In genomic region chr9:78521689-78522088, GRCm38 (mm10) we compare ENCODE assay signal across 8 mouse cellular contexts. TPM values are rescaled to one million over a fixed set of nuclear protein-coding genes. Genes with fewer than 3 reads are reported as not detected.
DNase-seq lines count a peak whose midpoint lies in the region; ATAC-seq and TF ChIP-seq lines count a peak whose summit lies in the region.

No protein-coding gene starts in this region.

- H3K27ac ChIP-seq in embryonic facial prominence, embryonic 15.5 days (replicated peaks), result no peak overlapping the region
- peak overlapping the region; percentile 79 for H3K27ac ChIP-seq in hindbrain, embryonic 16.5 days (ENCODE audit: low read depth, low read length)
- H3K27ac ChIP-seq in liver, embryonic 15.5 days (replicated peaks), result no peak overlapping the region

- peaks cover 23% of the 10 kb centered on the region for H3K36me3 ChIP-seq in E14TG2a.4 (ENCODE audit: insufficient read depth, low read length)
- no peaks in the 10 kb centered on the region for H3K36me3 ChIP-seq in embryonic facial prominence, embryonic 15.5 days
- no peaks in the 10 kb centered on the region for H3K36me3 ChIP-seq in hindbrain, embryonic 16.5 days (ENCODE audit: control insufficient read depth, insufficient read depth, low read length)
- no peaks in the 10 kb centered on the region for H3K36me3 ChIP-seq in liver, embryonic 15.5 days (replicated peaks)

- no peak for ATAC-seq in embryonic facial prominence, embryonic 15.5 days (ENCODE audit: insufficient number of reproducible peaks, low FRiP score, low TSS enrichment, low read depth)
- peak; percentile 3; the same call in 1 of the 2 replicates for ATAC-seq in hindbrain, embryonic 16.5 days
- 0 out of 2 replicates have a peak, but pooled peaks have one; percentile 8 for ATAC-seq in liver, embryonic 15.5 days (ENCODE audit: insufficient read depth)

- intact Hi-C loops in gastrocnemius, postnatal 14 days (cut with DNase I; ENCODE audit: low total_unique reads), result loop anchor here (10.0 kb wide), 1 partner anchor 47 kb away; no protein-coding TSS in a partner anchor

- peak; percentile 53 for TF ChIP-seq CTCF in E14TG2a.4 (conservative IDR thresholded peaks at IDR 0.05; ENCODE audit: low read length)

- DNase-seq in A20 (ENCODE audit: low read depth, low spot score), result peak; percentile 79
- DNase-seq in natural killer cell, adult 2 months (ENCODE audit: low spot score in 2 of 2), result peak; percentile 50 to 58
- no peak for DNase-seq in urinary bladder, postnatal 4 days (ENCODE audit: low spot score in 2 of 2)
- DNase-seq in gastrocnemius, postnatal 14 days, result no peak

- peak overlapping the region; percentile 82 for H3K4me2 ChIP-seq in embryonic facial prominence, embryonic 15.5 days (replicated peaks)
- peak overlapping the region; percentile 88 for H3K4me2 ChIP-seq in hindbrain, embryonic 16.5 days (ENCODE audit: low read length)
- peak overlapping the region; percentile 82 for H3K4me2 ChIP-seq in liver, embryonic 15.5 days

- H3K9me3 ChIP-seq in E14TG2a.4 (ENCODE audit: low read length), result no peaks in the 10 kb centered on the region
- no peaks in the 10 kb centered on the region for H3K9me3 ChIP-seq in embryonic facial prominence, embryonic 15.5 days (replicated peaks)
- H3K9me3 ChIP-seq in hindbrain, embryonic 16.5 days (ENCODE audit: control insufficient read depth, low read length), result no peaks in the 10 kb centered on the region
- H3K9me3 ChIP-seq in liver, embryonic 15.5 days (replicated peaks), result no peaks in the 10 kb centered on the region

- peak overlapping the region; percentile 96 for H3K4me3 ChIP-seq in E14TG2a.4 (replicated peaks; ENCODE audit: low read length)
- H3K4me3 ChIP-seq in embryonic facial prominence, embryonic 15.5 days (replicated peaks), result peak overlapping the region; percentile 42
- peak overlapping the region; percentile 53 for H3K4me3 ChIP-seq in hindbrain, embryonic 16.5 days (ENCODE audit: low read length)
- H3K4me3 ChIP-seq in liver, embryonic 15.5 days (replicated peaks), result peak overlapping the region; percentile 56

- peaks cover 38% of the 10 kb centered on the region for H3K4me1 ChIP-seq in E14TG2a.4 (replicated peaks; ENCODE audit: low read depth, low read length)
- H3K4me1 ChIP-seq in embryonic facial prominence, embryonic 15.5 days, result peaks cover 16% of the 10 kb centered on the region
- H3K4me1 ChIP-seq in hindbrain, embryonic 16.5 days (ENCODE audit: control insufficient read depth, insufficient read depth, low read depth, low read length), result peaks cover 7% of the 10 kb centered on the region
- peaks cover 41% of the 10 kb centered on the region for H3K4me1 ChIP-seq in liver, embryonic 15.5 days (replicated peaks)

- H3K27me3 ChIP-seq in E14TG2a.4 (ENCODE audit: insufficient read depth, low read length), result no peaks in the 10 kb centered on the region
- no peaks in the 10 kb centered on the region for H3K27me3 ChIP-seq in embryonic facial prominence, embryonic 15.5 days
- no peaks in the 10 kb centered on the region for H3K27me3 ChIP-seq in hindbrain, embryonic 16.5 days (replicated peaks; ENCODE audit: control insufficient read depth, insufficient read depth, low read length)
- peaks cover 12% of the 10 kb centered on the region for H3K27me3 ChIP-seq in liver, embryonic 15.5 days

- 28% methylated on average over 14 of the region's 14 CpGs for WGBS in embryonic facial prominence, embryonic 15.5 days
- 29% methylated on average over 14 of the region's 14 CpGs for WGBS in hindbrain, embryonic 16.5 days
- 14% methylated on average over 14 of the region's 14 CpGs for whole genome bisulfite sequencing in liver, embryonic 15.5 days (ENCODE audit: insufficient replicate concordance)

- H3K9ac ChIP-seq in embryonic facial prominence, embryonic 15.5 days, result no peak overlapping the region
- peak overlapping the region; percentile 70 for H3K9ac ChIP-seq in hindbrain, embryonic 16.5 days (ENCODE audit: low read depth, low read length)
- no peak overlapping the region for H3K9ac ChIP-seq in liver, embryonic 15.5 days

RNA-seq across cellular contexts. Expression of gene Eef1a1, which starts 32.7 kb away (rescaled TPM):
- polyA plus RNA-seq in embryonic facial prominence, embryonic 15.5 days (2015; fragmentation: Nextera tagmentation; extraction: Ambion mirVana), result 5,028 and 5,329 TPM in 2 replicates
- 2,954 and 2,983 TPM in 2 replicates for polyA plus RNA-seq in hindbrain, embryonic 16.5 days (2015; fragmentation: Nextera tagmentation; extraction: Ambion mirVana)
- 2,003 and 2,036 TPM in 2 replicates for polyA plus RNA-seq in liver, embryonic 15.5 days (2015; fragmentation: Nextera tagmentation; extraction: Ambion mirVana)
- total RNA-seq in gastrocnemius, postnatal 14 days (2021), result 1,000 to 10,000 TPM; 1,398 to 1,669 TPM

Comparison
In these comparisons a context has a peak if more than half of its experiments do, and no peak if none do; other contexts are left out.
1. DNase-seq: peak in A20 (single experiment) and natural killer cell, adult 2 months (2 of 2); none in urinary bladder, postnatal 4 days (0 of 2) and gastrocnemius, postnatal 14 days (single experiment).
2. H3K4me3 ChIP-seq: peak in every context shown above with its lines; median percentile 96 in E14TG2a.4; 56 in liver, embryonic 15.5 days; 53 in hindbrain, embryonic 16.5 days; 42 in embryonic facial prominence, embryonic 15.5 days.
3. Peak in every context shown above with its lines, with median percentiles within 50 percentile points of each other: H3K4me2 ChIP-seq.